Mouse (Mus musculus): ENCODE results near the gene Hsdl1. TPM values are rescaled to one million over a fixed set of nuclear protein-coding genes. Genes with fewer than 3 reads are reported as not detected.
A peak's percentile ranks its signal among the peaks of the same experiment; 100 is the strongest.

Gene Hsdl1
- polyA plus RNA-seq, 1 experiment, result 20.6 TPM

- Histone ChIP-seq H3K36me3 (ENCODE audit: control insufficient read depth, insufficient read depth, low read length, poor library complexity, severe bottlenecking) (no peaks in the 10 kb centered on the region), H3K4me1 (ENCODE audit: control insufficient read depth, insufficient read depth, low read length) (peaks cover 5% of the 10 kb centered on the region), H3K9ac (ENCODE audit: low read depth, poor library complexity, severe bottlenecking) (no peak overlapping the region), H3K9me3 (replicated peaks; ENCODE audit: control insufficient read depth, insufficient read depth, low read length, poor library complexity, severe bottlenecking) (no peaks in the 10 kb centered on the region), H3K27me3 (ENCODE audit: control insufficient read depth, insufficient read depth, low read length, poor library complexity, severe bottlenecking) (no peaks in the 10 kb centered on the region), H3K4me3 (ENCODE audit: low read depth, low read length) (no peak overlapping the region), H3K27ac (ENCODE audit: insufficient read depth, low read length) (peak overlapping the region; percentile 14; the same call in 1 of the 2 replicates)
- TF ChIP-seq CTCF (IDR thresholded peaks at IDR 0.05; ENCODE audit: low read depth, low read length), result no peak
- no peak for TF ChIP-seq EP300 (IDR thresholded peaks at IDR 0.05; ENCODE audit: insufficient read depth, low read depth, low read length)
- no peak for TF ChIP-seq POLR2A (IDR thresholded peaks at IDR 0.05; ENCODE audit: insufficient read depth, low read length)
Observed at GRCm38 (mm10) chr8:119620116-119620840, 45.3 kb upstream of the Hsdl1 start.

GRCm38 (mm10) chr8:119618887-119619286 lies 43.9 kb upstream of the Hsdl1 start:
- TF ChIP-seq CTCF (IDR thresholded peaks at IDR 0.05; ENCODE audit: low read depth, low read length) (no peak), EP300 (IDR thresholded peaks at IDR 0.05; ENCODE audit: insufficient read depth, low read depth, low read length) (no peak), POLR2A (IDR thresholded peaks at IDR 0.05; ENCODE audit: insufficient read depth, low read length) (no peak)
- H3K27ac ChIP-seq (ENCODE audit: insufficient read depth, low read length), result 0 out of 2 replicates have a peak overlapping the region, but pooled peaks have one; percentile 31
- peaks cover 5% of the 10 kb centered on the region for H3K4me1 ChIP-seq (ENCODE audit: control insufficient read depth, insufficient read depth, low read length)
- H3K9me3 ChIP-seq (replicated peaks; ENCODE audit: control insufficient read depth, insufficient read depth, low read length, poor library complexity, severe bottlenecking), result no peaks in the 10 kb centered on the region
- no peak overlapping the region for H3K4me3 ChIP-seq (ENCODE audit: low read depth, low read length)
- no peak overlapping the region for H3K9ac ChIP-seq (ENCODE audit: low read depth, poor library complexity, severe bottlenecking)
- no peaks in the 10 kb centered on the region for H3K27me3 ChIP-seq (ENCODE audit: control insufficient read depth, insufficient read depth, low read length, poor library complexity, severe bottlenecking)
- no peaks in the 10 kb centered on the region for H3K36me3 ChIP-seq (ENCODE audit: control insufficient read depth, insufficient read depth, low read length, poor library complexity, severe bottlenecking)

- H3K27ac ChIP-seq (ENCODE audit: insufficient read depth, low read length), result no peak overlapping the region
- no peak overlapping the region for H3K4me3 ChIP-seq (ENCODE audit: low read depth, low read length)
- no peak overlapping the region for H3K9ac ChIP-seq (ENCODE audit: low read depth, poor library complexity, severe bottlenecking)
- TF ChIP-seq POLR2A (IDR thresholded peaks at IDR 0.05; ENCODE audit: insufficient read depth, low read length), result no peak
- no peak for TF ChIP-seq EP300 (IDR thresholded peaks at IDR 0.05; ENCODE audit: insufficient read depth, low read depth, low read length)
- no peak for TF ChIP-seq CTCF (IDR thresholded peaks at IDR 0.05; ENCODE audit: low read depth, low read length)
- no peaks in the 10 kb centered on the region for H3K9me3 ChIP-seq (replicated peaks; ENCODE audit: control insufficient read depth, insufficient read depth, low read length, poor library complexity, severe bottlenecking)
- H3K27me3 ChIP-seq (ENCODE audit: control insufficient read depth, insufficient read depth, low read length, poor library complexity, severe bottlenecking), result no peaks in the 10 kb centered on the region
- no peaks in the 10 kb centered on the region for H3K36me3 ChIP-seq (ENCODE audit: control insufficient read depth, insufficient read depth, low read length, poor library complexity, severe bottlenecking)
- peaks cover 5% of the 10 kb centered on the region for H3K4me1 ChIP-seq (ENCODE audit: control insufficient read depth, insufficient read depth, low read length)
Observed at GRCm38 (mm10) chr8:119617586-119617985, 42.6 kb upstream of the Hsdl1 start.

- no peaks in the 10 kb centered on the region for H3K36me3 ChIP-seq (ENCODE audit: control insufficient read depth, insufficient read depth, low read length, poor library complexity, severe bottlenecking)
- H3K9me3 ChIP-seq (replicated peaks; ENCODE audit: control insufficient read depth, insufficient read depth, low read length, poor library complexity, severe bottlenecking), result no peaks in the 10 kb centered on the region
- H3K4me1 ChIP-seq (ENCODE audit: control insufficient read depth, insufficient read depth, low read length), result peaks cover 5% of the 10 kb centered on the region
- H3K27ac ChIP-seq (ENCODE audit: insufficient read depth, low read length), result no peak overlapping the region
- H3K4me3 ChIP-seq (ENCODE audit: low read depth, low read length), result no peak overlapping the region
- H3K9ac ChIP-seq (ENCODE audit: low read depth, poor library complexity, severe bottlenecking), result no peak overlapping the region
- no peaks in the 10 kb centered on the region for H3K27me3 ChIP-seq (ENCODE audit: control insufficient read depth, insufficient read depth, low read length, poor library complexity, severe bottlenecking)
- TF ChIP-seq CTCF (IDR thresholded peaks at IDR 0.05; ENCODE audit: low read depth, low read length), result no peak
- no peak for TF ChIP-seq POLR2A (IDR thresholded peaks at IDR 0.05; ENCODE audit: insufficient read depth, low read length)
- no peak for TF ChIP-seq EP300 (IDR thresholded peaks at IDR 0.05; ENCODE audit: insufficient read depth, low read depth, low read length)
Observed at GRCm38 (mm10) chr8:119616811-119617210, 41.8 kb upstream of the Hsdl1 start.

- Histone ChIP-seq H3K4me1 (ENCODE audit: control insufficient read depth, insufficient read depth, low read length) (peaks cover 5% of the 10 kb centered on the region), H3K9me3 (replicated peaks; ENCODE audit: control insufficient read depth, insufficient read depth, low read length, poor library complexity, severe bottlenecking) (no peaks in the 10 kb centered on the region), H3K4me3 (ENCODE audit: low read depth, low read length) (no peak overlapping the region), H3K27ac (ENCODE audit: insufficient read depth, low read length) (no peak overlapping the region), H3K36me3 (ENCODE audit: control insufficient read depth, insufficient read depth, low read length, poor library complexity, severe bottlenecking) (no peaks in the 10 kb centered on the region), H3K9ac (ENCODE audit: low read depth, poor library complexity, severe bottlenecking) (peak overlapping the region; percentile 32; the same call in 1 of the 2 replicates), H3K27me3 (ENCODE audit: control insufficient read depth, insufficient read depth, low read length, poor library complexity, severe bottlenecking) (no peaks in the 10 kb centered on the region)
- TF ChIP-seq POLR2A (IDR thresholded peaks at IDR 0.05; ENCODE audit: insufficient read depth, low read length), result no peak
- no peak for TF ChIP-seq CTCF (IDR thresholded peaks at IDR 0.05; ENCODE audit: low read depth, low read length)
- no peak for TF ChIP-seq EP300 (IDR thresholded peaks at IDR 0.05; ENCODE audit: insufficient read depth, low read depth, low read length)
Observed at GRCm38 (mm10) chr8:119616358-119616757, 41.4 kb upstream of the Hsdl1 start.

- Histone ChIP-seq H3K4me3 (ENCODE audit: low read depth, low read length) (no peak overlapping the region), H3K27ac (ENCODE audit: insufficient read depth, low read length) (no peak overlapping the region)
Observed at GRCm38 (mm10) chr8:119615096-119615495, 40.1 kb upstream of the Hsdl1 start.

More at GRCm38 (mm10) chr8:119615096-119615495, 40.1 kb upstream of the Hsdl1 start:
- Histone ChIP-seq H3K9ac (ENCODE audit: low read depth, poor library complexity, severe bottlenecking) (no peak overlapping the region), H3K27me3 (ENCODE audit: control insufficient read depth, insufficient read depth, low read length, poor library complexity, severe bottlenecking) (no peaks in the 10 kb centered on the region), H3K36me3 (ENCODE audit: control insufficient read depth, insufficient read depth, low read length, poor library complexity, severe bottlenecking) (no peaks in the 10 kb centered on the region), H3K9me3 (replicated peaks; ENCODE audit: control insufficient read depth, insufficient read depth, low read length, poor library complexity, severe bottlenecking) (no peaks in the 10 kb centered on the region), H3K4me1 (ENCODE audit: control insufficient read depth, insufficient read depth, low read length) (peaks cover 3% of the 10 kb centered on the region)
- no peak for TF ChIP-seq EP300 (IDR thresholded peaks at IDR 0.05; ENCODE audit: insufficient read depth, low read depth, low read length)
- TF ChIP-seq POLR2A (IDR thresholded peaks at IDR 0.05; ENCODE audit: insufficient read depth, low read length), result no peak
- TF ChIP-seq CTCF (IDR thresholded peaks at IDR 0.05; ENCODE audit: low read depth, low read length), result no peak

All from ES-Bruce4 (cell line).